Mouse (Mus musculus) ES-CJ7 (cell line): ENCODE data around the gene Senp1.

Experiments used
- DNase-seq: peaks from one replicate; pipeline ENCODE4 v3.0.0; 2011; ENCODE audit warnings: low read depth, low spot score

Gene Senp1

GRCm38 (mm10) chr15:98093121-98094011 lies at the start of gene Senp1:
Gene Senp1 (minus strand): TSS chr15:98093744.
- DNase-seq = peak; percentile 88

- DNase-seq = no peak
Observed at GRCm38 (mm10) chr15:98142515-98142914, 49.0 kb upstream of the Senp1 start.

GRCm38 (mm10) chr15:98140809-98141208 lies 47.3 kb upstream of the Senp1 start:
- no peak for DNase-seq

DNA sequence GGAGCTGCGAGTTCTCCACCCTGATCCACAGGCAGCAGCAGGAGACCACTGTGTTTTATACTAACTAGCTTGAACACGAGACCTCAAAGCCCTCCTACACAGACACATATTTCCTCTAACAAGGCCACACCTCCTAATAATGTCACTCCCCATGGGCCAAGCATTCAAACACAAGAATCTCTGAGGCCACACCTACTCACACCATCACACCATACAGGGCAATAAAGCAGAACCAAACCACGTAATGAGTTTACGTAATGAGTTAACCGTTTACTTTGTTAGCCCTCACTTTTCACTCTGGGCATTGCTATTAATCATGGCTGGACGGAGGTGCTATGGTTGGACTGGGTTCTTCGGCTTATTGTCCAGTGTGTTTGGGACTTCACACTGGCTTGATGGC lies 46.2 kb upstream of the Senp1 start:
- no peak for DNase-seq

- DNase-seq = no peak
Observed at GRCm38 (mm10) chr15:98136871-98137270, 43.3 kb upstream of the Senp1 start.

GRCm38 (mm10) chr15:98135671-98136070 lies 42.1 kb upstream of the Senp1 start:
- no peak for DNase-seq

- no peak for DNase-seq
Observed at GRCm38 (mm10) chr15:98134666-98135065, 41.1 kb upstream of the Senp1 start.

DNA sequence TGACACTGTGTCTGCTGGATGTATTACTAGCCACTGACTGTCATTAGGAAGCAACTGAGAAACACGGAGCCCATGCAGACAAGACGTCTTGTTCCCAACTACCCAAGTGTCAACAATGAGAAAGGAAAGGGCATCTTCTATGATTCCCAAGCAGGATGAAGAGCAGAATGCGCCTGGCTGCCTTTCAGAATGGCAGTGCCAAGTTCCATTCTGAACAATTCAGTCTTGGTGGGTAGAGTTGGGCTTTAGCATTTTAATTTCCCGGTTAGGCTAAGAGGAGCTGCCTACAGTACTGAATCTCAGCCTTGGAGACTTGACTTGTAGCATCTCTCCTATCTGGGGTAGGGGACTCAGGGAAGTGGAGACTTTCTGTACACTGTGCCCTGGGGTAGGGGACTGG lies 40.5 kb upstream of the Senp1 start:
- DNase-seq = no peak

DNA sequence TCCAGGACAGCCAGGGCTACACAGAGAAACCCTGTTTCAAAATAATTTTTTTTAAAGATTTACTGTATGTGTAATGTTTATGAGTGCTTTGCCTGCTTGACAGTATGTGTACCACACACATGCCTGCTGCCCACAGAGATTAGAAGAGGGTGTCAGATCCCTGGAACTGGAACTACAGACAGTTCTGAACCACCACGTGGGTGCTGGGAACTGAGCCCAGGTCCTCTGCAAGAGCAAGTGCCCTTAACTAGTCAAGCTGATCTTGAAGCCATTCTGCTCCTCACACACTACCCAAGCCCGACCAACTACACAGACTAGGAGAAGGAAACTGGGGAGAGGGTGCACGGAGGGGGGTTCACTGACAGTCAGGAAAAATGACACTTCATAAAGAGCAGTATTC lies 39.9 kb upstream of the Senp1 start:
- DNase-seq = no peak

DNA sequence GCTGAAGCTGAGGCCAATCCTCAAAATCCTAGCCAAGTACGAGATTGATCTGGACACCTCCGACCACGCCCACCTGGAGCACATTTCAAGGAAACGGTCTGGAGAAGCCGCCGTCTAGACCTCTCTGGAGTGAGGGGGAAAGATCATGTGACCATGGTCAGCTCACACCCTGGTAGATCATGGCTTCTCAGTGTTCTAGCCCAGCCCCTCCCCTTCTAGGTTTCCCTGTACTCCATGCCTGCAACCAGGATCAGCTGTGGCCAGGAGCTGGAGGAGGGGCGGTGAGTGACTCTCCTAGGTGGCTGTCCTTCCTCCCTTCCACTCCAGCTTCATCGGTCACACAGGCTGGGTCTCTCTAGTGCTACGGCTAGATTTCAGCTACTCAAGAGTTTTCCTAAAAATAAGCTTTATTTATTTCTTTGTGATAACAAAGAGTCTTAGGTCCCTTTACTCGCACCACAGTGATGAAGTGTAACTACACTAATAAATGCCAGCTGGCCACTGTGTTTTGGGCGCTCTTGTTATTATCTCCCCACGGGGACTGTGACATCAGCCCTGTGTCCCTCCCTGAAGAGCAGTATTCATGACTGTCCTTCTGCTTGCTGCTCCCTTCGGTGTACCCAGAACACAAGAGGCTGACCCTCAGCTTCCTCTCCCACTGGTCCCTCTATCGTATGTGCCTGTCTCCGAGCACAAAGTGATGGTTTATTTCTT lies 38.6 kb upstream of the Senp1 start:
- DNase-seq = no peak

GRCm38 (mm10) chr15:98131451-98131850 lies 37.9 kb upstream of the Senp1 start:
- no peak for DNase-seq

DNA sequence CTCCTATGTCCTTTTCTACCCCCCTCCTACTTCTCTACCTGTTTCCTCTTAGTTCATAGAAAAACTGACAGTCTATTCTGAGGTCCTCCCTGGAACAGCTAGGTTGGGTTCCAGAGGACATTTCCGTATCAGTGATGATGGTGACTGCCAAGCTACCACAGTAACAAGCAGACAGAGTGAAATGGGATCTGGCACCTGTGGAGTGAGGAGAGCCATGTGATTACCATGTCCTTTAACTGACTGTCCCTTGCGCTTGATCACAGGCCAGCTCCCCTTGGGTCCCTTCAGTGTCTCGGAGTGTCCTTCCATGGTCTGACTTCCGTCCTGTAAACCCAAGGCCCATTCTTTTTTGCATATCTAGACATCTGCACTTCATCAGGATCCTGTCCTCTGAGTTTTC lies 37.5 kb upstream of the Senp1 start:
- DNase-seq = no peak

GRCm38 (mm10) chr15:98120831-98121230 lies 27.3 kb upstream of the Senp1 start:
- DNase-seq = no peak

DNA sequence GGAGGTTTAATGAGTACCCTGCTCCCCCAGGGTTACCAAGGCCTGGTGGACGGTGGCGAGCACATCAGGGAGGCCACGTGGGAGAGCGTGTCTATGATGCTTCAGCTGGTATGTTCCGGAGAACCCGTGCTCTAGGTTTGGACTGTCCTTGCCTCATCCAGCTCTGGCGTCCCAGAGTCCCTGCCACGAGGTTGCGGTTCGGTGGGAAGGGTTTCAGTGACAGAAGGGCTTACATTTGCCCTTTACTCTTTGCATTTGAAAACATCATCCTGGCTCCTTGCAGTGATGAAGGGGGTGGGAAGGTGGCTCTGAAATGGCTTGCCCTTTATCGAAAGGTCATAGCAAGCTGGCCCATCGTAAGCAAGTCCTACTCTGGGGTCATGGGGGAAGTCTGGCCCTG lies 25.8 kb upstream of the Senp1 start:
- DNase-seq = no peak

GRCm38 (mm10) chr15:98116287-98116686 lies 22.7 kb upstream of the Senp1 start:
- DNase-seq = no peak

GRCm38 (mm10) chr15:98115779-98116163 lies 22.2 kb upstream of the Senp1 start:
- no peak for DNase-seq

DNA sequence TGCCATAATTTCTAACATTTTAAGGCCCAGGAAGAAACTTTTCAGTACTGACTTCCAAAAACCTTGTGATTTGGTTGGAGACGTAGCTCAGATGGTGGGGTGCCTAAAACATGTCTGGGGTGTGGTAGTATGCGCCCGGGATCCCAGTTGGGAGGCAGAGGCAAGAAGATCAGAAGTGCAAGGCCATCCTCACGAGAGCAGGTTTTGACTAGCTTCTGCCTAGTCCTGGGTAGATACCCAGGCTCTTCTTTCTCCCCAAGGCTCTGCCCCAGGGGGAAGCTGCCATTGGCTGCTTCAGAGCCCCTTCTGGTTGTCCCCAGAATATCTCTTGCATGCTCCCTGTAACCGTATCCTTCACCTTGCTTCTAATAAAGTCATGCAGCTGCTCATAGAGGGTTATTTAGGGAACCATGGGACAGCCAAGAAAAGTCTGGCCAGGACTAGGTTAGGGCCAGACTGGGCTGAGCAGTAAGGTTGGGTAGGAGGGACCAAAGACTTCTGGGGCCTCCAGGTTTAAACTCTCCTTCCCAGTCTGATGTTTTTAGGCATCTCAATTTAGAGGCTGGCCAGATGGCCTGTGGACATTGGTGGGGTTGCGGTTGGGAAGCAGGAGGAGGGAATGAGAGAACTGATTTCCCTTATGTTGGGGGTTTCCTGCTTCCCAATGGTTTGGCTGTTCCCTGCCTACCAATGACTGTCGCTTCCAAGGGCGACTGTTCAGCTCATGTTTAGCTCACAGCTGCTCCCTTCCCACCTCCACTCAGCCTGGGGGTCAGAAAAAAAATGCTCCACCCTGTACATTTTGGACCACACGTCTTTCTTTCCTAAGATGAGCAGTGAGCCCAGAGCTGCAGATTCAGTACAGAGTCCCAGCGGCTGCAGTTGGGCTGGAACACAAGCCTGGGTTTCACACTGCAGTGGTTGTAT lies 21.6 kb upstream of the Senp1 start:
- peak; percentile 64 for DNase-seq

DNA sequence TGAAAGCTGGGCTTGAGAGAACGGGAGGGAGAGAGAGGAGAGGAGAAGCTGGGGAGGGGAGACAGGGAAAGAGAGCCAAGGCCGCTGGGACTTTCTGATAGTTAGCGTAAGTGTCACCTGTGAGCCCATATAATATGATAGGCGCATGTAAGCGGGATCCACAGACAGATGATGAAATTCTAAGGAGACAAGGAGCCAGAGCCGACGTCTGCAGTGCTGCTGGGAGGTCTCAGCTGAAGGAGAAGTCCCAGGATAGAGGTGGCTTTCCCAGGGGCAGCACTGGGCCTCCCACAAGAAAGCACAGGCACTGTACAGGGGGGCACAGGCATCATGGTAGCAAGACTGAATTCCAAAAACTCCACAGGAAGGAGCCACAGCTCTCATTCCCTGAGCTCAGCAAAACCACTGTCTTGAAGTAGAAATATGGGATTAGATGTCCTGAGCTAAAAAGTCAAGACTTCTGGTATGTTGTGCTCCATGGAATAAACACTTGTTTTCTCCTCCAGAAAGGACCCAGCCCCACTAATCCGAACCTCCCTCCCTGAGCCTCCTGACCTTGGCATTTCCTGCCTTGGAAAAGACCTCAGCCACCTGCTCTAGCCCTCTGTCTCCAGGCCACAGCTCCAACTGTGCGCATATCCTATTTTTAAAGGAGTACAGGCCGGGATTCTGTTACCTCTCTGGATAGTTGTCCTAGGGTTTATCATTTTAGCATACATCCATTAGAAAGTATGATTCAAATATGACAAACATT lies 20.7 kb upstream of the Senp1 start:
- DNase-seq = peak; percentile 65

DNA sequence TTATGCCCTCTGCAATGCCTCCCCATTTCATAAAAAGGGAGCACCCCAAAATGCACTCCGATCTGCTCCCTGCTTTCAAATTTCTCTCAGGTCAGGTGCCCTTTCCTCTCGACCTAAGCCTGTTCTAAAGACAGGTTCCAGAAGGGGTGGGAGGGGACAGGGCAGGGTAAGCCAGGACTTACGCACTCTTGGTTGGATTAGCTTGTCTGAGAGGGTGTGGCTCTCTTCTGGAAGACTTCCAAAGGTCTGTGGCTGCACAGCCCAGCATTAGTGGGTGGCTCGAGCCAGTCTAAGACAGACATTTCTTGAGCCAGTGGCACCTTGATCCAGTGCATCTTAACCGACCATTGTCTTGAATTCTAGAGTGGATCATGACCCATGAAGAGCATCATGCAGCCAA lies 18.2 kb upstream of the Senp1 start:
- peak; percentile 54 for DNase-seq

DNA sequence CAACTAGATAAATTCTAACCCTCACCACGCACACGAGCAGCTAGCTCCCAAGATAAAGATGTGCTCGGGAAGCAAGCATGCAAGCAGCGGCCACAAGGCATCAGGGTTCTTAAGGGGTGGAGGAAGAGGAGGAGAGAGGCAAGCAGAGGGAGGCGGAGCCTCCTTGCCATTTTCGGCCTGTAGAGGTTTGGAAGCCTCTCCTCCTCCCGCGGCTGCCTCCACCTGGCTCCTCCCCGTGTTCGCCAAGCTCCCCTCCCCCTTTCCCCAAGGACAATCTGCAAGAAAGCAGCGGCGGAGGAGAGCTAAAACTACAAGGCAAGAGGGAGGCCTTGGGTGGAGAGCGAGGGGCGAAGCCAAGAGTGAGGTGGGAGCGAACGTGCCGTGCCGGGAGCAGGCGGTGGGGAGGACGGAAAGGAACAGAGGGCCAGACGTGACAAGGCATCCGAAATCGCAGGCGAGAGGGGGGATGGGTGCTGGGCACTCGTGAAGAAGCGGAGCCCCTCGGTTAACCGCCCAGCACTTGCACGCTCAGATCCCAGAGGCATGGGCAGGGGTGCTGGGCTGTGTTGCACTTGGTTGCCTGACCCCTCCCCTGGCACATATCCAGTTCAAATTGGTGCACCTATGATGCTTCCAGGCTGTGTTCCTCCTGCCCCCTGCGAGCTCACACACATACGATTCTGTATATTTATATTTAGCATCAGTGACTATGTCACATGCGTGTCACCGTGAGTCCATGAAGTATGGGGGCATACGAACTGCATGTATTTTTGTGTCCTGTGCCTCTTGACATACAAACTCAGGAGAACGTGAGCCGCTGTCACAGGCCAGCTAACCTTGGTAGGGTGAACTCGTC lies 15.0 kb upstream of the Senp1 start:
- peak; percentile 93 for DNase-seq
